Mouse (Mus musculus) ES-Bruce4 (cell line): Measurements from ENCODE around the gene Lamc3.

Source experiments
- CTCF ChIP-seq: IDR thresholded peaks from one replicate; pipeline ENCODE4 v1.8.1; 2011; ENCODE audit warnings: low read depth, low read length
- EP300 ChIP-seq: IDR thresholded peaks from 2 replicates; pipeline ENCODE4 v1.6.1; 2011; ENCODE audit warnings: low read depth, low read length; ENCODE audit not compliant: insufficient read depth
- POLR2A ChIP-seq: IDR thresholded peaks from one replicate; pipeline ENCODE4 v1.8.1; 2011; ENCODE audit warnings: low read length; ENCODE audit not compliant: insufficient read depth

DNA sequence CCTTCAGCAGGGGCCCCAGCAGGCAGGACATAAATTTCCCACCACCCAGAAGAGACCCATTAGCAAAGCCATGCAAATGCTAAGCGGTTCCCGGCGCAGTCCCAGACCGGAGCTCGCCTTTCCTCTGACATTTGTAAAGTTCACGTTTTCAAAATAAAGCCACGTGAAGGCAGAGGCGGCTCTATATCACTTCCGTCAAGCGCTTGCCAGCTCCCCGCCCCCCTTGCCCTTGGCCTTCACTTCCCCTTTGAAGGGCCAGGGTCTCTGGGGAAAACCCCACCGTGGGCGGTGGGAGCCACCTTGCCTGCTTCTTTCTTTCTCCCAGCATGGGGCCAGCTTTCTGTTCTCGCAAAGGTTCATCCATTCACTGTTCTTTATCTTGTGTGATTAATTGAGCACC, 6.2 kb upstream of the Lamc3 start:
- no peak for TF ChIP-seq POLR2A
- no peak for TF ChIP-seq CTCF
- TF ChIP-seq EP300: no peak
